Mouse (Mus musculus) gastrocnemius, postnatal 25 days (tissue): ENCODE data around the gene Dmc1. TPM values are rescaled to one million over a fixed set of nuclear protein-coding genes. Genes with fewer than 3 reads are reported as not detected.

Source experiments
- DNase-seq: peaks from one replicate; pipeline ENCODE4 v3.0.0; 2022
- microRNA-seq, 2 experiments: library from miRNA; unstranded; fragments of <30 nt; microRNA quantifications; one replicate each; pipeline ENCODE4 v1.2.0; 2021; ENCODE audit warnings: borderline replicate concordance in 2 of 2
- total RNA-seq, 2 experiments: library from RNA; stranded (reverse); gene quantifications; 1 replicate in 1 of 2; 2 replicates in 1 of 2; pipeline ENCODE4 v1.2.3; 2021

Dmc1 gene
- total RNA-seq, 2 experiments from 2014 or later = not detected

DNA sequence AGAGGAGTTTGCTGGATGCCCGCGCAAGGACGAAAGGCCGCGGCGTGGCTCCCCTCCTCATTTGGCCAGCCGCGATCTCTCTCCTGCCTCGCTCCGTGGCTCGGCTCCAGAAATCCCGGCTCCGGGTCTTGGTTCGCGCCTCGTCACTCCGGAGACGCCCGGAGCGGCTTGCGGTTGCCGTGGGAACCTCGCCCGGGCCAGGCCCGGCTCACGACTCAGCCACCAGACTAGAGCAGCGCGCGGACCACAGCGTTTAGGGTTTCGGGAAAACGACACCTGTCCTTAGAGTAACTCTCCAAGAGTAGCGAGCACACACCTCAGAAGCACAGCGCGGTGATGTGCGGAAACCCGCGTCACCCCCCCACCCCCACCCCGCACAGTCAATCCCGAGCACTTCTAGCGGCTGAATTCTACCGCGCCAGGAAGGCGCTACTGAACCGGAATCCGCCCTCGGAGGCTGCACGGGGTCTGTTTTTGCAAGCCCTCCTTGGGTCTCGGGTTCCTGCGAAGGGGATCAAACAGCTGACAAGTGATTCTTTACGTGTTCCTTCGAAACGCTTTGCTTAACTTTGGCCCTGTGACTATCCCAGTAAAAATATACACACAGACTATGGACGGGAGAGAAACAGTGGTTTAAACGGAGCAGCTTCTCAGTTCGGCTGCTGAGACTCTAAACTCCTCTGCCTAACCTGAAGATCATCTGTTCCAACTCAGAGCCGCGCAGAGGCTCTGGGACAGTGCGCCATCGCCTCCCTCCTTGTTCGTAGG lies 93.2 kb downstream of the Dmc1 start:
- DNase-seq = peak; percentile 69

Small RNAs within 50 kb of the gene (microRNA-seq; reads per million reads assigned to microRNA genes)
- 0 reads per million in 2 experiments for gene Gm27903

Other genes with a start within 250 kb of the Dmc1 start
- gene Tmem184b, start 201.5 kb downstream of the Dmc1 start, total RNA-seq = 10 to 100 TPM; 28.4 to 30.4 TPM
- 10 to 100 TPM; 43.1 to 43.9 TPM for gene Csnk1e, start 149.5 kb downstream of the Dmc1 start, total RNA-seq
- not detected for gene Kcnj4, start 99.9 kb downstream of the Dmc1 start, total RNA-seq
- 1 to 10 TPM; 7.3 to 7.7 TPM for gene Kdelr3, start 88.7 kb downstream of the Dmc1 start, total RNA-seq
- 10 to 100 TPM; 65.3 to 72.8 TPM for gene Ddx17, start 58.4 kb downstream of the Dmc1 start, total RNA-seq
- under 1 TPM; 0.41 to 0.48 TPM for gene Fam227a, start 53.8 kb upstream of the Dmc1 start, total RNA-seq
- 10 to 100 TPM; 14.3 to 15.8 TPM for gene Cby1, start 54.1 kb upstream of the Dmc1 start, total RNA-seq
- 10 to 100 TPM; 67.1 to 72.6 TPM for gene Tomm22, start 65.8 kb upstream of the Dmc1 start, total RNA-seq
- 10 to 100 TPM; 12.1 to 16.0 TPM for gene Josd1, start 82.8 kb upstream of the Dmc1 start, total RNA-seq
- 10 to 100 TPM; 20.4 to 21.7 TPM for gene Gtpbp1, start 85.7 kb upstream of the Dmc1 start, total RNA-seq
- gene Sun2, start 137.4 kb upstream of the Dmc1 start, total RNA-seq = 10 to 100 TPM; 70.7 to 76.5 TPM
- gene Dnal4, start 172.7 kb upstream of the Dmc1 start, total RNA-seq = 1 to 10 TPM; 5.9 to 6.1 TPM
- 1 to 10 TPM in 1 of 2 experiments, under 1 TPM in 1; 0.72 to 1.0 TPM for gene Nptxr, start 199.7 kb upstream of the Dmc1 start, total RNA-seq
- gene Npcd, start 229.1 kb upstream of the Dmc1 start, total RNA-seq = under 1 TPM in 1 of 2 experiments, not detected in 1; 0.61 TPM
- 10 to 100 TPM; 12.5 to 14.6 TPM for gene Cbx6, start 229.6 kb upstream of the Dmc1 start, total RNA-seq